Mouse (Mus musculus): ENCODE data around the gene Vmn1r209.
"Not testable (repeated sequence)": the region's sequence is repeated elsewhere in the genome, so short reads cannot be mapped to it uniquely, and the experiment has no call there.

DNA sequence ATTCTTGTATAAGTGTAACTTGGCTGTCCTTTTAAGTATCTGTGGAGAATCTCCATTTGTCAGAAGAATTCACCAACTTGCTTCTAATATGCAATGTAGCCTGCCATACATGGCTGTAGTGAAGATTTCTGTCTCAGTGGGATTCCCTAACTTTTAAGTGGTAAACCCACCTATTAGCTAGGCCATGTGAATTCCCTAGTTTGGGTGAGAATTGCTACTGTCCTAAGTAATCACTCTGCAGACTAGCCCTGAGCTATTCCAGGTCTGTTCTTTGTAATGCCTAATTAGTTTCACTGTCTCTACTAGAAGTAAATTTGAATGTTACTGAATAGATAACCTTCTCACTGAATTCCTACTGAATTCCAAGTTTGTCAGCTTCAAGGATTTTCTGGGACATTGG, 25.3 kb downstream of the Vmn1r209 start:
- not testable (repeated sequence) for TF ChIP-seq CHD1 (IDR thresholded peaks at IDR 0.05; ENCODE audit: low read depth, low read length); CTCF (conservative IDR thresholded peaks at IDR 0.05 in 1 of 2, IDR thresholded peaks at IDR 0.05 in 1 of 2; ENCODE audit: low read depth in 2 of 2, low read length in 2 of 2); MAFK (IDR thresholded peaks at IDR 0.05; ENCODE audit: insufficient replicate concordance, low read length); POLR2A (IDR thresholded peaks at IDR 0.05; ENCODE audit: low read depth, low read length); ZC3H11A (IDR thresholded peaks at IDR 0.05; ENCODE audit: low read depth, low read length); MEF2A (IDR thresholded peaks at IDR 0.05; ENCODE audit: borderline replicate concordance, low read depth, low read length); POLR2AphosphoS2 (IDR thresholded peaks at IDR 0.05; ENCODE audit: low read depth, low read length); RCOR1 (conservative IDR thresholded peaks at IDR 0.05; ENCODE audit: low read depth, low read length); USF1 (IDR thresholded peaks at IDR 0.05; ENCODE audit: low read depth, low read length); BHLHE40 (IDR thresholded peaks at IDR 0.05; ENCODE audit: low read depth, low read length); JUN (IDR thresholded peaks at IDR 0.05; ENCODE audit: insufficient read depth, low read depth, low read length); MAX (IDR thresholded peaks at IDR 0.05; ENCODE audit: low read length)

All from CH12.LX (cell line).